Mouse (Mus musculus) CD4-positive, CD25-positive, alpha-beta regulatory T cell, adult 2 months (primary cell): ENCODE measurements around the gene Gtf2ird1.
"Not testable (repeated sequence)": the region's sequence is repeated elsewhere in the genome, so short reads cannot be mapped to it uniquely, and the experiment has no call there.

Source experiments
- DNase-seq: peaks from one replicate; pipeline ENCODE4 v3.0.0-alpha.2; 2012; ENCODE audit warnings: low read depth, low spot score

The Gtf2ird1 gene

GRCm38 (mm10) chr5:134345449-134345848 lies 111.1 kb downstream of the Gtf2ird1 start:
- peak; percentile 83 for DNase-seq

- DNase-seq: no peak
Measured at GRCm38 (mm10) chr5:134344076-134344475, 112.4 kb downstream of the Gtf2ird1 start.

GRCm38 (mm10) chr5:134343530-134343929 lies 113.0 kb downstream of the Gtf2ird1 start:
- DNase-seq: not testable (repeated sequence)

- DNase-seq: peak; percentile 39
Measured at GRCm38 (mm10) chr5:134342503-134343205, 113.9 kb downstream of the Gtf2ird1 start.

GRCm38 (mm10) chr5:134341721-134342120 lies 114.8 kb downstream of the Gtf2ird1 start:
- DNase-seq: no peak

GRCm38 (mm10) chr5:134341321-134341720 lies 115.2 kb downstream of the Gtf2ird1 start:
- peak; percentile 72 for DNase-seq

- DNase-seq: no peak
Measured at GRCm38 (mm10) chr5:134340101-134340522, 116.4 kb downstream of the Gtf2ird1 start.

GRCm38 (mm10) chr5:134337012-134337411 lies 119.5 kb downstream of the Gtf2ird1 start:
- DNase-seq: not testable (repeated sequence)

- peak; percentile 77 for DNase-seq
Measured at GRCm38 (mm10) chr5:134332743-134333142, 123.8 kb downstream of the Gtf2ird1 start.

GRCm38 (mm10) chr5:134330082-134330481 lies 126.4 kb downstream of the Gtf2ird1 start:
- peak; percentile 82 for DNase-seq

- no peak for DNase-seq
Measured at GRCm38 (mm10) chr5:134329311-134329710, 127.2 kb downstream of the Gtf2ird1 start.

- no peak for DNase-seq
Measured at GRCm38 (mm10) chr5:134328482-134329001, 128.0 kb downstream of the Gtf2ird1 start.

GRCm38 (mm10) chr5:134325856-134326566 lies 130.5 kb downstream of the Gtf2ird1 start:
- peak; percentile 56 for DNase-seq

- peak; percentile 20 for DNase-seq
Measured at GRCm38 (mm10) chr5:134323869-134324268, 132.6 kb downstream of the Gtf2ird1 start.

GRCm38 (mm10) chr5:134323311-134323710 lies 133.2 kb downstream of the Gtf2ird1 start:
- DNase-seq: peak; percentile 77

- DNase-seq: no peak
Measured at GRCm38 (mm10) chr5:134322355-134322754, 134.2 kb downstream of the Gtf2ird1 start.

- DNase-seq: no peak
Measured at GRCm38 (mm10) chr5:134321699-134322098, 134.8 kb downstream of the Gtf2ird1 start.

- DNase-seq: no peak
Measured at GRCm38 (mm10) chr5:134318903-134319302, 137.6 kb downstream of the Gtf2ird1 start.

GRCm38 (mm10) chr5:134316721-134317120 lies 139.8 kb downstream of the Gtf2ird1 start:
- DNase-seq: no peak

- peak; percentile 29 for DNase-seq
Measured at GRCm38 (mm10) chr5:134315623-134316350, 140.7 kb downstream of the Gtf2ird1 start.

GRCm38 (mm10) chr5:134314688-134315622 lies 141.6 kb downstream of the Gtf2ird1 start, which contains the start of gene Gtf2i:
TSS of gene Gtf2i (minus strand) at chr5:134314760.
- peak; percentile 95 for DNase-seq
